Mouse (Mus musculus) midbrain, embryonic 16.5 days (tissue): ENCODE data around the gene Csnk1d. TPM values are rescaled to one million over a fixed set of nuclear protein-coding genes. Genes with fewer than 3 reads are reported as not detected.

Experiments
- ATAC-seq: fragments of 200-750 bp; cut with Nextera tagmentation; 2 replicates; pipeline ENCODE4 v1.8.0; 2017; ENCODE audit warnings: moderate TSS enrichment
- H3K27ac ChIP-seq: fragments of 300-500 bp; sonication (generic); 2 replicates; pipeline ENCODE4 v1.5.1; 2014; ENCODE audit warnings: mild to moderate bottlenecking, low read length, mixed read lengths
- H3K27me3 ChIP-seq: fragments of 300-500 bp; sonication (generic); 2 replicates; pipeline ENCODE4 v1.6.1; 2014; ENCODE audit warnings: low read depth, low read length, mixed read lengths; ENCODE audit not compliant: control insufficient read depth, insufficient read depth
- H3K36me3 ChIP-seq: fragments of 300-500 bp; sonication (generic); 2 replicates; pipeline ENCODE4 v1.6.1; 2014; ENCODE audit warnings: mild to moderate bottlenecking, low read length, moderate library complexity, mixed read lengths; ENCODE audit not compliant: control insufficient read depth, insufficient read depth
- H3K4me1 ChIP-seq: fragments of 300-500 bp; sonication (generic); 2 replicates; pipeline ENCODE4 v1.6.1; 2014; ENCODE audit warnings: mild to moderate bottlenecking, low read length, mixed read lengths; ENCODE audit not compliant: control insufficient read depth, insufficient read depth
- H3K4me2 ChIP-seq: fragments of 300-500 bp; sonication (generic); 2 replicates; pipeline ENCODE4 v1.6.1; 2014; ENCODE audit warnings: mild to moderate bottlenecking, low read length, mixed read lengths
- H3K4me3 ChIP-seq: fragments of 300-500 bp; sonication (generic); 2 replicates; pipeline ENCODE4 v1.5.1; 2014; ENCODE audit warnings: low read depth, mild to moderate bottlenecking, low read length, moderate library complexity, mixed read lengths
- H3K9ac ChIP-seq: fragments of 300-500 bp; sonication (generic); 2 replicates; pipeline ENCODE4 v1.6.1; 2014; ENCODE audit warnings: low read depth, low read length, mixed read lengths
- H3K9me3 ChIP-seq: fragments of 300-500 bp; sonication (generic); replicated peaks from 2 replicates; pipeline ENCODE4 v1.6.1; 2014; ENCODE audit warnings: mild to moderate bottlenecking, low read length, mixed read lengths; ENCODE audit not compliant: control insufficient read depth, poor library complexity, severe bottlenecking
- WGBS: fragments of 180-500 bp; shearing (Covaris S2); extraction: QIAGEN DNeasy Blood & Tissue Kit; methylation state at CpG from one replicate; pipeline ENCODE4 v1.1.7; 2014; 5-methylcytosine and 5-hydroxymethylcytosine counted together
- polyA plus RNA-seq: library from polyadenylated mRNA; unstranded; fragments of >200 nt; fragmentation: Nextera tagmentation; extraction: Ambion mirVana; gene quantifications from 2 replicates; pipeline ENCODE4 v1.2.1, GENCODE M21; 2015

Gene Csnk1d
- polyA plus RNA-seq, 1 experiment from 2014 or later: 153 TPM

DNA sequence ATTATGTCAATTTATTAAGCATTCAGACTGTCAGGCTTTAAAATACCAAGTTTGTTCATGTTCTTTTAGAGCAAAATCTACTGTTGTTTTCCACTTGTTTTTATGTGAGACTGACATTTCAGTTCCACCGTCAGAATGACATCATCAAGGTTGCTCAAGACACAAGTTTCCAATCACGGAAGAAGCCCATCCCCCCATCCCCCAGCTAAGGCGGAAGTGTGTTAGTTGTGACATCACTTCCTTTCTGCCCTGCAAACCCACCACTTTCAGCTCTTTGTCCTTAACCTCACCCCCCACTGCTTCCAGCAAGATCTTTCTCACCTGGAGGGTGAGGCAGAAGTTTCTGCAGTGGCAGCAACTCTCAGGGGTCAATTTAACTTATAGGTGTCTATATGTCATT, 74.7 kb downstream of the Csnk1d start:
- Histone ChIP-seq H3K27me3 (no peaks in the 10 kb centered on the region), H3K9ac (no peak overlapping the region), H3K27ac (no peak overlapping the region), H3K36me3 (peaks cover 22% of the 10 kb centered on the region), H3K4me2 (no peak overlapping the region), H3K4me1 (no peaks in the 10 kb centered on the region), H3K4me3 (no peak overlapping the region), H3K9me3 (no peaks in the 10 kb centered on the region)
- WGBS: 83% methylated on average over 3 of the region's 3 CpGs
- ATAC-seq: no peak

DNA sequence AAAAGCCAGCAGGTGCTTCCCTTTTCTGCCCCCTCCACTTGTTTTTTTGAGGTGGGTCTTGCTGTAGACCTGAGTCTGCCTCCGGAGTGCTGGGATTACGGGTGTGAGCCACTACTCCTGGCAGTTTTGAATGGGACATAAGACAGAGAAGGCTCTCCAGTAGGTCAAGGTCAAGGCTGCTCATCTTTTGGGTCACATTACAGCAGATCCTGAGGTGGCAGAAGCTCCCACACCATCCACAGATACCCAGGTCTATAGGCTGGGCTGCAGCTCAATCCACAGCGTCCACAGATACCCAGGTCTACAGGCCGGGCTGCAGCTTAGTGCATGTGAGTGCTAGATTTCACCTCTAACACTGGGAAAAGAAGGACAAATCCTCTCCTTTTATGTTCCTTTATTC, 77.3 kb downstream of the Csnk1d start:
- H3K4me1 ChIP-seq: no peaks in the 10 kb centered on the region
- H3K4me2 ChIP-seq: no peak overlapping the region
- no peak overlapping the region for H3K4me3 ChIP-seq
- no peak for ATAC-seq
- H3K27ac ChIP-seq: no peak overlapping the region
- H3K9me3 ChIP-seq: no peaks in the 10 kb centered on the region
- 97% methylated on average over 4 of the region's 4 CpGs for WGBS
- H3K36me3 ChIP-seq: peaks cover 13% of the 10 kb centered on the region; the same call in 1 of the 2 replicates
- no peaks in the 10 kb centered on the region for H3K27me3 ChIP-seq
- H3K9ac ChIP-seq: no peak overlapping the region

Other genes with a start within 250 kb of the Csnk1d start
- 1.3 and 2.8 TPM in 2 replicates for gene Hmga1b, start 228.5 kb downstream of the Csnk1d start, polyA plus RNA-seq
- 133 and 145 TPM in 2 replicates for gene Rfng, start 207.1 kb downstream of the Csnk1d start, polyA plus RNA-seq
- gene Gps1, start 207.1 kb downstream of the Csnk1d start, polyA plus RNA-seq: 270 and 288 TPM in 2 replicates
- gene Dus1l, start 194.9 kb downstream of the Csnk1d start, polyA plus RNA-seq: 38.1 and 42.2 TPM in 2 replicates
- gene Fasn, start 166.8 kb downstream of the Csnk1d start, polyA plus RNA-seq: 102 and 108 TPM in 2 replicates
- gene Ccdc57, start 58.5 kb downstream of the Csnk1d start, polyA plus RNA-seq: 6.8 and 7.1 TPM in 2 replicates
- gene Slc16a3, start 42.9 kb downstream of the Csnk1d start, polyA plus RNA-seq: 9.0 and 10.0 TPM in 2 replicates
- not detected in 2 replicates for gene Cd7, start 48.1 kb upstream of the Csnk1d start, polyA plus RNA-seq
- not detected in 2 replicates for gene Sectm1b, start 72.2 kb upstream of the Csnk1d start, polyA plus RNA-seq
- gene Sectm1a, start 89.9 kb upstream of the Csnk1d start, polyA plus RNA-seq: not detected in 2 replicates
- gene Tex19.2, start 127.3 kb upstream of the Csnk1d start, polyA plus RNA-seq: not detected in 2 replicates
- not detected in 2 replicates for gene Tex19.1, start 154.8 kb upstream of the Csnk1d start, polyA plus RNA-seq
- gene Uts2r, start 168.9 kb upstream of the Csnk1d start, polyA plus RNA-seq: 0.83 and 1.1 TPM in 2 replicates
- gene Hexdc, start 213.1 kb upstream of the Csnk1d start, polyA plus RNA-seq: 34.5 and 40.9 TPM in 2 replicates
- 24.0 and 27.6 TPM in 2 replicates for gene Ogfod3, start 213.4 kb upstream of the Csnk1d start, polyA plus RNA-seq
- 39.6 and 40.3 TPM in 2 replicates for gene Cybc1, start 238.0 kb upstream of the Csnk1d start, polyA plus RNA-seq
- gene Narf, start 245.9 kb upstream of the Csnk1d start, polyA plus RNA-seq: 93.1 and 104 TPM in 2 replicates